Mouse (Mus musculus): ENCODE measurements around the gene Lsamp. TPM values are rescaled to one million over a fixed set of nuclear protein-coding genes. Genes with fewer than 3 reads are reported as not detected.

The Lsamp gene
- total and polyA plus RNA-seq, 2 experiments from 2014 or later: 0.61 to 0.95 TPM

GRCm38 (mm10) chr16:41623871-41624270, 1639.7 kb downstream of the Lsamp start:
- no peak overlapping the region for H3K4me2 ChIP-seq (ENCODE audit: low read depth, low read length)
- H3K27ac ChIP-seq (ENCODE audit: low read depth): no peak overlapping the region
- H3K36me3 ChIP-seq (replicated peaks; ENCODE audit: control insufficient read depth, insufficient read depth, low read length): no peaks in the 10 kb centered on the region
- DNase-seq (ENCODE audit: low spot score) (no peak), ATAC-seq (ENCODE audit: insufficient read depth, low read depth) (no peak)
- 80% methylated on average over 1 of the region's 1 CpGs for WGBS
- TF ChIP-seq CTCF (IDR thresholded peaks at IDR 0.05; ENCODE audit: low read depth) (no peak), EP300 (IDR thresholded peaks at IDR 0.05; ENCODE audit: low read depth) (no peak)
- no peaks in the 10 kb centered on the region for H3K9me3 ChIP-seq (replicated peaks; ENCODE audit: control insufficient read depth, low read length)
- H3K4me1 ChIP-seq (ENCODE audit: control insufficient read depth, insufficient read depth): no peaks in the 10 kb centered on the region
- no peaks in the 10 kb centered on the region for H3K27me3 ChIP-seq (ENCODE audit: control insufficient read depth, insufficient read depth, low read length)
- H3K9ac ChIP-seq (replicated peaks; ENCODE audit: low read depth, low read length): no peak overlapping the region
- H3K4me3 ChIP-seq (ENCODE audit: low read depth, low read length): no peak overlapping the region

- Histone ChIP-seq H3K9me3 (replicated peaks; ENCODE audit: control insufficient read depth, low read length) (no peaks in the 10 kb centered on the region), H3K4me3 (ENCODE audit: low read depth, low read length) (no peak overlapping the region), H3K4me1 (ENCODE audit: control insufficient read depth, insufficient read depth) (no peaks in the 10 kb centered on the region), H3K27me3 (ENCODE audit: control insufficient read depth, insufficient read depth, low read length) (no peaks in the 10 kb centered on the region), H3K36me3 (replicated peaks; ENCODE audit: control insufficient read depth, insufficient read depth, low read length) (no peaks in the 10 kb centered on the region), H3K27ac (ENCODE audit: low read depth) (no peak overlapping the region), H3K9ac (replicated peaks; ENCODE audit: low read depth, low read length) (no peak overlapping the region), H3K4me2 (ENCODE audit: low read depth, low read length) (no peak overlapping the region)
- ATAC-seq (ENCODE audit: insufficient read depth, low read depth) (no peak), DNase-seq (ENCODE audit: low spot score) (no peak)
- WGBS: 64% methylated on average over 2 of the region's 2 CpGs
- TF ChIP-seq EP300 (IDR thresholded peaks at IDR 0.05; ENCODE audit: low read depth): no peak
- TF ChIP-seq CTCF (IDR thresholded peaks at IDR 0.05; ENCODE audit: low read depth): no peak
These were observed 1649.7 kb downstream of the Lsamp start for GRCm38 (mm10) chr16:41633898-41634297.

GRCm38 (mm10) chr16:41640876-41641275, 1656.7 kb downstream of the Lsamp start:
- DNase-seq (ENCODE audit: low spot score): no peak
- no peak for ATAC-seq (ENCODE audit: insufficient read depth, low read depth)
- Histone ChIP-seq H3K4me1 (ENCODE audit: control insufficient read depth, insufficient read depth) (no peaks in the 10 kb centered on the region), H3K9ac (replicated peaks; ENCODE audit: low read depth, low read length) (no peak overlapping the region), H3K27me3 (ENCODE audit: control insufficient read depth, insufficient read depth, low read length) (no peaks in the 10 kb centered on the region), H3K27ac (ENCODE audit: low read depth) (no peak overlapping the region), H3K36me3 (replicated peaks; ENCODE audit: control insufficient read depth, insufficient read depth, low read length) (no peaks in the 10 kb centered on the region), H3K4me3 (ENCODE audit: low read depth, low read length) (no peak overlapping the region), H3K4me2 (ENCODE audit: low read depth, low read length) (no peak overlapping the region), H3K9me3 (replicated peaks; ENCODE audit: control insufficient read depth, low read length) (no peaks in the 10 kb centered on the region)
- no peak for TF ChIP-seq EP300 (IDR thresholded peaks at IDR 0.05; ENCODE audit: low read depth)
- no peak for TF ChIP-seq CTCF (IDR thresholded peaks at IDR 0.05; ENCODE audit: low read depth)
- WGBS: 34% methylated on average over 2 of the region's 2 CpGs

- DNase-seq (ENCODE audit: low spot score): no peak
- TF ChIP-seq CTCF (IDR thresholded peaks at IDR 0.05; ENCODE audit: low read depth): no peak
- no peak for TF ChIP-seq EP300 (IDR thresholded peaks at IDR 0.05; ENCODE audit: low read depth)
- Histone ChIP-seq H3K27ac (ENCODE audit: low read depth) (no peak overlapping the region), H3K9ac (replicated peaks; ENCODE audit: low read depth, low read length) (no peak overlapping the region), H3K9me3 (replicated peaks; ENCODE audit: control insufficient read depth, low read length) (no peaks in the 10 kb centered on the region), H3K27me3 (ENCODE audit: control insufficient read depth, insufficient read depth, low read length) (no peaks in the 10 kb centered on the region), H3K4me2 (ENCODE audit: low read depth, low read length) (no peak overlapping the region), H3K36me3 (replicated peaks; ENCODE audit: control insufficient read depth, insufficient read depth, low read length) (no peaks in the 10 kb centered on the region), H3K4me3 (ENCODE audit: low read depth, low read length) (no peak overlapping the region), H3K4me1 (ENCODE audit: control insufficient read depth, insufficient read depth) (no peaks in the 10 kb centered on the region)
- no peak for ATAC-seq (ENCODE audit: insufficient read depth, low read depth)
- WGBS: 71% methylated on average over 2 of the region's 2 CpGs
These were observed 1669.1 kb downstream of the Lsamp start for GRCm38 (mm10) chr16:41653261-41653660.

- WGBS: 52% methylated on average over 2 of the region's 2 CpGs
- H3K4me1 ChIP-seq (ENCODE audit: control insufficient read depth, insufficient read depth): no peaks in the 10 kb centered on the region
- no peak for DNase-seq (ENCODE audit: low spot score)
- H3K9me3 ChIP-seq (replicated peaks; ENCODE audit: control insufficient read depth, low read length): no peaks in the 10 kb centered on the region
- no peaks in the 10 kb centered on the region for H3K36me3 ChIP-seq (replicated peaks; ENCODE audit: control insufficient read depth, insufficient read depth, low read length)
- no peak overlapping the region for H3K4me2 ChIP-seq (ENCODE audit: low read depth, low read length)
- no peak overlapping the region for H3K9ac ChIP-seq (replicated peaks; ENCODE audit: low read depth, low read length)
- H3K4me3 ChIP-seq (ENCODE audit: low read depth, low read length): no peak overlapping the region
- ATAC-seq (ENCODE audit: insufficient read depth, low read depth): no peak
- no peak for TF ChIP-seq EP300 (IDR thresholded peaks at IDR 0.05; ENCODE audit: low read depth)
- no peak for TF ChIP-seq CTCF (IDR thresholded peaks at IDR 0.05; ENCODE audit: low read depth)
- H3K27ac ChIP-seq (ENCODE audit: low read depth): no peak overlapping the region
- no peaks in the 10 kb centered on the region for H3K27me3 ChIP-seq (ENCODE audit: control insufficient read depth, insufficient read depth, low read length)
These were observed 1690.3 kb downstream of the Lsamp start for GRCm38 (mm10) chr16:41674316-41675038.

GRCm38 (mm10) chr16:41675774-41676173, 1691.6 kb downstream of the Lsamp start:
- Histone ChIP-seq H3K27ac (ENCODE audit: low read depth) (no peak overlapping the region), H3K4me3 (ENCODE audit: low read depth, low read length) (no peak overlapping the region), H3K27me3 (ENCODE audit: control insufficient read depth, insufficient read depth, low read length) (no peaks in the 10 kb centered on the region), H3K4me1 (ENCODE audit: control insufficient read depth, insufficient read depth) (no peaks in the 10 kb centered on the region), H3K36me3 (replicated peaks; ENCODE audit: control insufficient read depth, insufficient read depth, low read length) (no peaks in the 10 kb centered on the region), H3K9me3 (replicated peaks; ENCODE audit: control insufficient read depth, low read length) (no peaks in the 10 kb centered on the region), H3K9ac (replicated peaks; ENCODE audit: low read depth, low read length) (no peak overlapping the region), H3K4me2 (ENCODE audit: low read depth, low read length) (no peak overlapping the region)
- WGBS: 75% methylated on average over 3 of the region's 3 CpGs
- DNase-seq (ENCODE audit: low spot score) (no peak), ATAC-seq (ENCODE audit: insufficient read depth, low read depth) (no peak)
- no peak for TF ChIP-seq EP300 (IDR thresholded peaks at IDR 0.05; ENCODE audit: low read depth)
- no peak for TF ChIP-seq CTCF (IDR thresholded peaks at IDR 0.05; ENCODE audit: low read depth)
